Mouse (Mus musculus) liver, embryonic 13.5 days (tissue): ENCODE measurements around the gene Msl2. TPM values are rescaled to one million over a fixed set of nuclear protein-coding genes. Genes with fewer than 3 reads are reported as not detected.
A peak's percentile ranks its signal among the peaks of the same experiment; 100 is the strongest.

Experiments
- ATAC-seq: fragments of 200-750 bp; cut with Nextera tagmentation; 2 replicates; pipeline ENCODE4 v1.8.0; 2017; ENCODE audit warnings: low read depth, mild to moderate bottlenecking, moderate number of reproducible peaks, moderate library complexity
- DNase-seq: peaks from one replicate; pipeline ENCODE4 v3.0.0; 2022
- H3K27ac ChIP-seq: fragments of 300-500 bp; sonication (generic); 2 replicates; pipeline ENCODE4 v1.5.1; 2015; ENCODE audit warnings: moderate library complexity, mild to moderate bottlenecking, inconsistent platforms
- H3K27me3 ChIP-seq: fragments of 300-500 bp; sonication (generic); 2 replicates; pipeline ENCODE4 v1.6.1; 2015; ENCODE audit warnings: mild to moderate bottlenecking, inconsistent platforms
- H3K36me3 ChIP-seq: fragments of 300-500 bp; sonication (generic); 2 replicates; pipeline ENCODE4 v1.6.1; 2015; ENCODE audit warnings: mild to moderate bottlenecking, inconsistent platforms
- H3K4me1 ChIP-seq: fragments of 300-500 bp; sonication (generic); replicated peaks from 2 replicates; pipeline ENCODE4 v1.6.1; 2015; ENCODE audit warnings: inconsistent platforms
- H3K4me2 ChIP-seq: fragments of 300-500 bp; sonication (generic); 2 replicates; pipeline ENCODE4 v1.6.1; 2015; ENCODE audit warnings: inconsistent platforms, mild to moderate bottlenecking, moderate library complexity
- H3K4me3 ChIP-seq: fragments of 300-500 bp; sonication (generic); replicated peaks from 2 replicates; pipeline ENCODE4 v1.5.1; 2015; ENCODE audit warnings: mild to moderate bottlenecking, inconsistent platforms
- H3K9ac ChIP-seq: fragments of 300-500 bp; sonication (generic); 2 replicates; pipeline ENCODE4 v1.6.1; 2015; ENCODE audit warnings: mild to moderate bottlenecking, inconsistent platforms
- H3K9me3 ChIP-seq: fragments of 300-500 bp; sonication (generic); replicated peaks from 2 replicates; pipeline ENCODE4 v1.6.1; 2016; ENCODE audit warnings: inconsistent platforms
- WGBS: fragments of 180-500 bp; shearing (Covaris S2); methylation state at CpG from one replicate; pipeline ENCODE4 v1.1.7; 2015; ENCODE audit not compliant: insufficient replicate concordance; 5-methylcytosine and 5-hydroxymethylcytosine counted together
- polyA plus RNA-seq: library from polyadenylated mRNA; unstranded; fragments of >200 nt; fragmentation: Nextera tagmentation; extraction: Ambion mirVana; gene quantifications from 2 replicates; pipeline ENCODE4 v1.2.1, GENCODE M21; 2015

Gene Msl2
- 2.6 and 2.9 TPM in 2 replicates for polyA plus RNA-seq

GRCm38 (mm10) chr9:101073987-101074331, at the start of gene Msl2:
Gene Msl2, plus strand, starts transcription at chr9:101074101.
- Histone ChIP-seq H3K4me2 (peak within 1 kb of the TSS; percentile 94), H3K4me1 (peaks cover 33% of the 10 kb centered on the region), H3K9ac (peak within 1 kb of the TSS; percentile 96), H3K27ac (peak within 1 kb of the TSS; percentile 99), H3K4me3 (peak within 1 kb of the TSS; percentile 90), H3K27me3 (no peaks in the 10 kb centered on the region), H3K36me3 (no peaks in the 10 kb centered on the region), H3K9me3 (no peaks in the 10 kb centered on the region)
- ATAC-seq (peak; percentile 59), DNase-seq (no peak)
- under 1% methylated on average over 41 of the region's 43 CpGs for WGBS

GRCm38 (mm10) chr9:101033761-101034447, 40.0 kb upstream of the Msl2 start:
- Histone ChIP-seq H3K9me3 (no peaks in the 10 kb centered on the region), H3K27me3 (no peaks in the 10 kb centered on the region), H3K9ac (peak overlapping the region; percentile 70), H3K4me2 (peak overlapping the region; percentile 81), H3K36me3 (no peaks in the 10 kb centered on the region), H3K27ac (peak overlapping the region; percentile 84), H3K4me1 (peaks cover 51% of the 10 kb centered on the region), H3K4me3 (peak overlapping the region; percentile 73)
- ATAC-seq (no peak), DNase-seq (no peak)
- 5% methylated on average over 14 of the region's 14 CpGs for WGBS

GRCm38 (mm10) chr9:101034448-101035098, 39.3 kb upstream of the Msl2 start, which contains the start of gene Pccb:
Gene Pccb, minus strand, starts transcription at chr9:101034898.
- H3K4me3 ChIP-seq = peak within 1 kb of the TSS; percentile 73
- no peaks in the 10 kb centered on the region for H3K36me3 ChIP-seq
- DNase-seq (peak; percentile 91), ATAC-seq (peak; percentile 98)
- under 1% methylated on average over 61 of the region's 61 CpGs for WGBS
- H3K4me2 ChIP-seq = peak within 1 kb of the TSS; percentile 81
- H3K27me3 ChIP-seq = no peaks in the 10 kb centered on the region
- peak within 1 kb of the TSS; percentile 70 for H3K9ac ChIP-seq
- peaks cover 51% of the 10 kb centered on the region for H3K4me1 ChIP-seq
- H3K27ac ChIP-seq = peak within 1 kb of the TSS; percentile 84
- H3K9me3 ChIP-seq = no peaks in the 10 kb centered on the region

GRCm38 (mm10) chr9:101035836-101036596, 37.9 kb upstream of the Msl2 start:
- H3K4me3 ChIP-seq = no peak overlapping the region
- ATAC-seq (no peak), DNase-seq (no peak)
- no peaks in the 10 kb centered on the region for H3K36me3 ChIP-seq
- H3K4me2 ChIP-seq = no peak overlapping the region
- 81% methylated on average over 12 of the region's 15 CpGs for WGBS
- no peak overlapping the region for H3K27ac ChIP-seq
- H3K4me1 ChIP-seq = peaks cover 43% of the 10 kb centered on the region
- H3K9ac ChIP-seq = no peak overlapping the region
- H3K9me3 ChIP-seq = no peaks in the 10 kb centered on the region
- no peaks in the 10 kb centered on the region for H3K27me3 ChIP-seq

- no peaks in the 10 kb centered on the region for H3K36me3 ChIP-seq
- peaks cover 35% of the 10 kb centered on the region for H3K4me1 ChIP-seq
- no peak overlapping the region for H3K27ac ChIP-seq
- DNase-seq (no peak), ATAC-seq (no peak)
- no peaks in the 10 kb centered on the region for H3K9me3 ChIP-seq
- H3K9ac ChIP-seq = no peak overlapping the region
- H3K4me3 ChIP-seq = no peak overlapping the region
- WGBS = 34% methylated on average over 2 of the region's 2 CpGs
- no peaks in the 10 kb centered on the region for H3K27me3 ChIP-seq
- H3K4me2 ChIP-seq = peak overlapping the region; percentile 29; the same call in 1 of the 2 replicates
These were observed 37.0 kb upstream of the Msl2 start for GRCm38 (mm10) chr9:101036876-101037275.

- Histone ChIP-seq H3K36me3 (no peaks in the 10 kb centered on the region), H3K4me2 (peak overlapping the region; percentile 44), H3K4me3 (no peak overlapping the region), H3K27ac (no peak overlapping the region), H3K9me3 (no peaks in the 10 kb centered on the region), H3K9ac (peak overlapping the region; percentile 41; the same call in 1 of the 2 replicates), H3K4me1 (peaks cover 31% of the 10 kb centered on the region), H3K27me3 (no peaks in the 10 kb centered on the region)
- DNase-seq (no peak), ATAC-seq (no peak)
- 11% methylated on average over 7 of the region's 7 CpGs for WGBS
These were observed 36.5 kb upstream of the Msl2 start for GRCm38 (mm10) chr9:101037396-101037795.

- Histone ChIP-seq H3K4me1 (peaks cover 27% of the 10 kb centered on the region), H3K27ac (no peak overlapping the region), H3K36me3 (no peaks in the 10 kb centered on the region), H3K9me3 (no peaks in the 10 kb centered on the region), H3K9ac (no peak overlapping the region), H3K27me3 (no peaks in the 10 kb centered on the region), H3K4me2 (no peak overlapping the region), H3K4me3 (no peak overlapping the region)
- no peak for ATAC-seq
- 72% methylated on average over 5 of the region's 5 CpGs for WGBS
- DNase-seq = no peak
These were observed 35.3 kb upstream of the Msl2 start for GRCm38 (mm10) chr9:101038634-101039033.

- Histone ChIP-seq H3K4me2 (no peak overlapping the region), H3K9ac (no peak overlapping the region), H3K4me3 (no peak overlapping the region), H3K27me3 (no peaks in the 10 kb centered on the region), H3K9me3 (no peaks in the 10 kb centered on the region), H3K4me1 (peaks cover 20% of the 10 kb centered on the region), H3K27ac (no peak overlapping the region), H3K36me3 (no peaks in the 10 kb centered on the region)
- DNase-seq (no peak), ATAC-seq (no peak)
- WGBS = 58% methylated on average over 5 of the region's 5 CpGs
These were observed 32.4 kb upstream of the Msl2 start for GRCm38 (mm10) chr9:101041508-101041907.

GRCm38 (mm10) chr9:101042249-101042648, 31.7 kb upstream of the Msl2 start:
- no peaks in the 10 kb centered on the region for H3K27me3 ChIP-seq
- H3K4me3 ChIP-seq = no peak overlapping the region
- no peak for ATAC-seq
- no peak overlapping the region for H3K4me2 ChIP-seq
- H3K4me1 ChIP-seq = peaks cover 15% of the 10 kb centered on the region
- WGBS = 55% methylated on average over 9 of the region's 9 CpGs
- DNase-seq = no peak
- H3K9me3 ChIP-seq = no peaks in the 10 kb centered on the region
- H3K27ac ChIP-seq = no peak overlapping the region
- no peaks in the 10 kb centered on the region for H3K36me3 ChIP-seq
- H3K9ac ChIP-seq = no peak overlapping the region

- peaks cover 8% of the 10 kb centered on the region; the same call in 1 of the 2 replicates for H3K4me1 ChIP-seq
- no peaks in the 10 kb centered on the region for H3K36me3 ChIP-seq
- 28% methylated on average over 15 of the region's 15 CpGs for WGBS
- H3K9me3 ChIP-seq = no peaks in the 10 kb centered on the region
- H3K4me3 ChIP-seq = no peak overlapping the region
- peak overlapping the region; percentile 17 for H3K4me2 ChIP-seq
- H3K27ac ChIP-seq = no peak overlapping the region
- ATAC-seq = no peak
- no peak overlapping the region for H3K9ac ChIP-seq
- no peaks in the 10 kb centered on the region for H3K27me3 ChIP-seq
- no peak for DNase-seq
These were observed 28.1 kb upstream of the Msl2 start for GRCm38 (mm10) chr9:101045710-101046338.

- H3K27ac ChIP-seq = no peak overlapping the region
- no peak overlapping the region for H3K4me2 ChIP-seq
- H3K4me1 ChIP-seq = no peaks in the 10 kb centered on the region
- no peaks in the 10 kb centered on the region for H3K9me3 ChIP-seq
- no peaks in the 10 kb centered on the region for H3K36me3 ChIP-seq
- ATAC-seq = no peak
- H3K4me3 ChIP-seq = no peak overlapping the region
- no peaks in the 10 kb centered on the region for H3K27me3 ChIP-seq
- no peak overlapping the region for H3K9ac ChIP-seq
- WGBS = 73% methylated on average over 3 of the region's 3 CpGs
- DNase-seq = no peak
These were observed 21.9 kb upstream of the Msl2 start for GRCm38 (mm10) chr9:101052007-101052406.
